In the genomic region with DNA sequence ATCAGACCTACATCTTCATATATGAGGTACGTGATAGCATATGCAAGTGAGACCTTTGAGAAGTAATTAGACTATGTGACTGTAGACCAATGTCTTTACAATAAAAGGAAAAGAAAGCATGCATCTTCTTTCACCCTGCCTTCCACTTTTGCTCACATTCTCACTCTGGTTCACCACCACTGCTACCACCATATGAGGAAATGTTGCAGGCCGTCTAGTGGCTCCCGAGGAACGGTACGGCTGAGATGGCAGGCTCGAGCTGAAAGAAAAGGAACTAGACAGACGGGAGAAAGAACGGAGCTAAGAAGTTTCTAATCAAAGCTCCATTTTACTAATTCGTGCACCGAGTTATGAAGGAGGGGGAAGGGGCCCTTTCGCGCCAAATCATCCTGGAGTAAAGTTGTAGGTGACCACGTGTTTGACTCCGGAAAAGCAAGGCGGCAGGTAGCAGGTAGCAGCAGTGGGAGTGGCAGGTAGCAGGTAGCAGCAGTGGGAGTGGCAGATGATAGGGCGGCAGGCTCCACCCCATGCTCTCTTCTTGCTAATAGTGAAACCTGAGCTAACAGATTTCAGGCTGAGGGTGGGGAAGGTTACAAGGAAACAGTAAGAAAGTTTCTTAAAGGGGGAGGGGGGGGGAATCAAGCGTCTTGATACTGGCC, we compare ENCODE assay signal across 9 mouse cellular contexts.
A peak's percentile ranks its signal among the peaks of the same experiment; 100 is the strongest.
DNase-seq lines count a peak whose midpoint lies in the region; ATAC-seq and TF ChIP-seq lines count a peak whose summit lies in the region.
"Had no signal": no experiment of that assay in that cellular context is flagged by ENCODE, and none has a peak within 500 bp of the region (broad histone marks: within the 10 kb centered on the region; RNA-seq: fewer than 3 reads in every experiment).

No protein-coding gene starts in this region.

- ATAC-seq in forebrain, embryonic 12.5 days (ENCODE audit: low FRiP score) = no peak
- ATAC-seq in forebrain, embryonic 16.5 days = no peak
- peak; percentile 8 for ATAC-seq in CD4-positive, CD25-positive, alpha-beta regulatory T cell, adult 4 months
- ATAC-seq in intestine, embryonic 15.5 days = peak; percentile 98
- no peak for ATAC-seq in limb, embryonic 14.5 days (ENCODE audit: low FRiP score, low read depth)

- H3K36me3 ChIP-seq in forebrain, embryonic 12.5 days (replicated peaks) = no peaks in the 10 kb centered on the region
- no peaks in the 10 kb centered on the region for H3K36me3 ChIP-seq in forebrain, embryonic 16.5 days (ENCODE audit: control insufficient read depth, insufficient read depth)
- no peaks in the 10 kb centered on the region for H3K36me3 ChIP-seq in intestine, embryonic 15.5 days
- no peaks in the 10 kb centered on the region for H3K36me3 ChIP-seq in limb, embryonic 14.5 days (ENCODE audit: control insufficient read depth, insufficient read depth, low read length)

- H3K27me3 ChIP-seq in forebrain, embryonic 12.5 days = no peaks in the 10 kb centered on the region
- H3K27me3 ChIP-seq in forebrain, embryonic 16.5 days (replicated peaks; ENCODE audit: control insufficient read depth, insufficient read depth, low read length) = no peaks in the 10 kb centered on the region
- no peaks in the 10 kb centered on the region for H3K27me3 ChIP-seq in intestine, embryonic 15.5 days (replicated peaks)
- no peaks in the 10 kb centered on the region for H3K27me3 ChIP-seq in limb, embryonic 14.5 days (ENCODE audit: control insufficient read depth, insufficient read depth, low read length)

- H3K4me2 ChIP-seq in forebrain, embryonic 12.5 days = peak overlapping the region; percentile 19
- no peak overlapping the region for H3K4me2 ChIP-seq in forebrain, embryonic 16.5 days (ENCODE audit: low read length)
- H3K4me2 ChIP-seq in intestine, embryonic 15.5 days (replicated peaks) = peak overlapping the region; percentile 28
- peak overlapping the region; percentile 30 for H3K4me2 ChIP-seq in limb, embryonic 14.5 days (replicated peaks; ENCODE audit: low read depth, low read length, severe bottlenecking)

- H3K9me3 ChIP-seq in forebrain, embryonic 12.5 days = no peaks in the 10 kb centered on the region
- H3K9me3 ChIP-seq in forebrain, embryonic 16.5 days (ENCODE audit: control insufficient read depth, low read length) = no peaks in the 10 kb centered on the region
- no peaks in the 10 kb centered on the region for H3K9me3 ChIP-seq in intestine, embryonic 15.5 days
- H3K9me3 ChIP-seq in limb, embryonic 14.5 days (ENCODE audit: control insufficient read depth, low read length) = no peaks in the 10 kb centered on the region

- WGBS in forebrain, embryonic 12.5 days = 25% methylated on average over 17 of the region's 17 CpGs
- 21% methylated on average over 17 of the region's 17 CpGs for WGBS in forebrain, embryonic 16.5 days
- WGBS in intestine, embryonic 15.5 days = 19% methylated on average over 17 of the region's 17 CpGs
- 14% methylated on average over 17 of the region's 17 CpGs for WGBS in limb, embryonic 14.5 days

- H3K4me3 ChIP-seq in forebrain, embryonic 12.5 days (replicated peaks) = no peak overlapping the region
- no peak overlapping the region for H3K4me3 ChIP-seq in forebrain, embryonic 16.5 days (replicated peaks; ENCODE audit: low read length)
- H3K4me3 ChIP-seq in intestine, embryonic 15.5 days (replicated peaks) = no peak overlapping the region
- 0 out of 2 replicates have a peak overlapping the region, but pooled peaks have one; percentile 4 for H3K4me3 ChIP-seq in limb, embryonic 14.5 days (replicated peaks; ENCODE audit: low read length)
- H3K4me3 ChIP-seq: erythroblast, embryonic 14.5 days had no signal

- H3K9ac ChIP-seq in forebrain, embryonic 12.5 days = no peak overlapping the region
- no peak overlapping the region for H3K9ac ChIP-seq in forebrain, embryonic 16.5 days (replicated peaks; ENCODE audit: low read depth, low read length)
- H3K9ac ChIP-seq in intestine, embryonic 15.5 days = no peak overlapping the region
- no peak overlapping the region for H3K9ac ChIP-seq in limb, embryonic 14.5 days (ENCODE audit: low read depth, low read length, severe bottlenecking)

- no peak overlapping the region for H3K27ac ChIP-seq in forebrain, embryonic 12.5 days
- H3K27ac ChIP-seq in forebrain, embryonic 16.5 days (ENCODE audit: low read length) = no peak overlapping the region
- H3K27ac ChIP-seq in intestine, embryonic 15.5 days = no peak overlapping the region
- H3K27ac ChIP-seq in limb, embryonic 14.5 days (replicated peaks; ENCODE audit: low read depth, low read length) = no peak overlapping the region

- DNase-seq in limb, embryonic 14.5 days (ENCODE audit: low spot score) = no peak
- DNase-seq in adrenal gland, adult 18-20 months (ENCODE audit: low spot score in 2 of 2) = no peak
- no peak for DNase-seq in layer of hippocampus, postnatal 10 days (ENCODE audit: low spot score in 2 of 2)
- DNase-seq in frontal cortex, postnatal 25 days (ENCODE audit: low spot score in 2 of 2) = no peak

- no peak for TF ChIP-seq POLR2A in limb, embryonic 14.5 days (IDR thresholded peaks at IDR 0.05; ENCODE audit: borderline replicate concordance, extremely low read depth, insufficient read depth, insufficient read length)

- H3K4me1 ChIP-seq in forebrain, embryonic 12.5 days = peaks cover 10% of the 10 kb centered on the region
- H3K4me1 ChIP-seq in forebrain, embryonic 16.5 days (replicated peaks; ENCODE audit: control insufficient read depth, insufficient read depth, low read length) = 0 out of 2 replicates have a peak, but pooled peaks cover 4% of the 10 kb centered on the region
- no peaks in the 10 kb centered on the region for H3K4me1 ChIP-seq in intestine, embryonic 15.5 days (replicated peaks)
- H3K4me1 ChIP-seq in limb, embryonic 14.5 days (ENCODE audit: control insufficient read depth, insufficient read depth, low read length) = peaks cover 11% of the 10 kb centered on the region

Comparison
In these comparisons a context has a peak if more than half of its experiments do, and no peak if none do; other contexts are left out.
1. ATAC-seq: peak in CD4-positive, CD25-positive, alpha-beta regulatory T cell, adult 4 months (single experiment) and intestine, embryonic 15.5 days (single experiment); none in forebrain, embryonic 12.5 days (single experiment), forebrain, embryonic 16.5 days (single experiment) and limb, embryonic 14.5 days (single experiment).